Mouse (Mus musculus) cerebellum, adult 8-10 months (tissue): ENCODE measurements around the gene Ivd.

Source experiments
- DNase-seq: peaks from one replicate; pipeline ENCODE4 v3.0.0; 2022

The Ivd gene

GRCm38 (mm10) chr2:118861454-118862339 lies at the start of gene Ivd:
Ivd (plus strand) TSS chr2:118861954.
- peak; percentile 90 for DNase-seq

DNA sequence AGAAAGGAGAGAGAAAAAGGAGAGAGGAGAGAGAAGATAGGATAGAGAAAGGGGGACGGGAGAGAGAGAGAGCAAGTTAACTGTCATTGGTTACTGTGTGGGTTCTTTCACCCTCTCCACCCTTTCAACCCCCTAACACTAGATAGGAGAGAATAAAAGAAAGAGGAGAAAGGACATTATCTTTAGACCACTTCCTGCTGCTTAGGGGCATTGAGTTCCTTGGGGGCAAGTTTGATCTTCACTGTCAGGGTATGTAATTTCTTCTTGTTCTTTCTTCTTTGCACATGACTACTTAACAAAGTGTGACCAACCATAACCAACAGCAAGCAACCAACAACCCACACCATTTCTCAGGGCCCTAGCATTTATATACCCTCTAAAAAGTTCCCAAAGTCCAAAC lies 49.0 kb upstream of the Ivd start:
- DNase-seq, result no peak

DNA sequence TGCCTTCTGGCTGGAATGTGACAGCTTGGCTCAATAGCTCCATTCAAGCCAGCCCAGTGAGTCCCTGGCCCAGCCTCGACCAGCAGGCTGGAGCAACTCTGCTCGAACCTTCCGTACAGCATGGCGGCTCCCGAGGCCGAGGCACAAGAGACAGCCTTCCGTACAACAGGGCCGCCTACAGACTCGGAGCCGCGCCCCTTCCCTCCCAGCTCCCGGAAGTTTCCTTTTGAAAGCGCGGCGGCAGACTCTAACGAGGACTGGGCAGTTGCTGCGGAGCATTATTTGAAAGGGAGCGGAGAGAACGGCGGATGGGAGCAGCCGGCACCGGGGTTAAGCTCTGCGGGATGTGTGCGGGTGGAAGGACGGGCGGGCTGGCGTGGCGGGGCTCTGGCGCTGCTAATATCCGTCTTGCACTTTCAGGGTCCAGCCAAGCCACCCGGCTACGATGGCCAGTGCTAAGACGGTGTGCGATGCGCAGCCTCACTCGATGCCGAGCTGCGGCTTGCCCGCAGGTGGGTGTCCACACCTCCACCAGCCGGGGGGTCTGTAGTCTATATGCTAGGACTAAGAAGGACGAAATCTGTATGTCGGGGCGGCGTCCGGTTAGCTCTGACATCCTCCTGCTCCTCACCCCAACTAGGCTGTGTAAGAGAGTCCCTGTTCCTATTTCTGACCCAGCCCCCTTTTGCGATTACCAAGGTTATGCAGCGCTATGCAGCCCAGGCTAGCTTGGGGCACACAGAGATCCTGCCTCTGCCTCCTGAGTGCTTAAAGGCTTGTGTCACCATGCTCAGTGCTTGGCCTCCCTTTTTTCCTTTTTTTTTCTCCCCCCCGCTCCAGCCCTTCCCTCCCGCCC lies 47.5 kb upstream of the Ivd start, which contains the start of gene Knstrn:
Knstrn (plus strand) TSS at position 23 of the 856 bp plus-strand sequence.
- DNase-seq, result peak; percentile 81

- no peak for DNase-seq
Observed at GRCm38 (mm10) chr2:118822800-118823199, 39.0 kb upstream of the Ivd start.

DNA sequence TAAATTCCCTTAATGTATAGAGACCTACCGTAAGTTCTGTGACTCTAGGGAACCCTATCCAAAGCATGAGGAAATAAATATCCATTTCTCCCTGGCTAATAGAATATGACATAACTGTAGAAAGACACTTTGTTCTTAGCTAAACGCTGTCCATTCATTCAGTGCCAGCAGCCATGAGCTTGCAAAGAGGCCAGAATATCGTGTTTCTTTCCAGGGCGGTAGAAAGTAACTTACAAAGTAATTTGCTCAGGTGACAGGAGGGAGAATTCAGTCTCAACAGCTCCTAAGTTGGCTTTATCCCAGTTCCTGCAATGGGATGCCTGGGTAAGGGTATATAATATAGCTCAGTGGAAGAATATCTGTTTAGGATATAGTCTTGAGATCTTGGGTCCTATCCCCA lies 37.4 kb upstream of the Ivd start:
- no peak for DNase-seq

DNA sequence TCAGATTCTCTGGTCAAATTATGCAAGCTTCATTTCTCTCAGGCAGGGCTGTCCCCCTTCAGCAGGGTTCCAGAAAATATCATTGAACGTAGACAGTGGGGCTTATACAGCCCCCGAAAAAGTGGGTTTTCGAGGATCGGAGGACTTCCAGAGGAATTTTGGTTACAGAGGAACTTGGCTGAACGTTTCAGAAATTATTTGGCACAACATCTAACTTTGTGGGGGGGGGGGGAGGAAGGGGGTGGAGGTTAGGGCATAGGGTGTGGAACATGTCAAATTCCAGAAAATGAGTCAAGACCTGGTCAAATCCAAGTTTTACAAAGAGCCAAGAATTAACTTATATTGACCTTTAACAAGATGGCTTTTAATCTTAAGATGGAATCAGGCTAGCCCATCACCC lies 32.7 kb upstream of the Ivd start:
- no peak for DNase-seq

DNA sequence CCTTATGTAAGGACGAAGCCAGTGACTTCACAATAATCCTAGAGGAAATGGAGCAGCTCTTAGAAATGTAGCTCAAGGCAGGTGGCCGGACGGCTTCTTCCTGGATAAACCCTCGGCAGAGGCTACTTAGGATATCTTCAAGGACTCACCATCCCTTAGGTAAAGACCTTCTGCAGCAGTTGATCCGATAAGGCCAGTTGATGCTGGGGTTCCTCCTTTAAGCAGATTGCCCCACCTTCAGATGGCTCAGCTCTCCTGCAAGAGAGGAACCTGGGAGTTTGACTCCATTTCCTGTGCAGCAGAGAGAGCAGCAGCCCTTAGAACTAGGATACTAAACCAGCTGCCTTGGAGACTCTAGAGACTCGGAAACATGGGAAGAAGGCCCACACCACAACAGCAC lies 27.7 kb upstream of the Ivd start:
- no peak for DNase-seq

GRCm38 (mm10) chr2:118835115-118835514 lies 26.6 kb upstream of the Ivd start:
- DNase-seq, result no peak

DNA sequence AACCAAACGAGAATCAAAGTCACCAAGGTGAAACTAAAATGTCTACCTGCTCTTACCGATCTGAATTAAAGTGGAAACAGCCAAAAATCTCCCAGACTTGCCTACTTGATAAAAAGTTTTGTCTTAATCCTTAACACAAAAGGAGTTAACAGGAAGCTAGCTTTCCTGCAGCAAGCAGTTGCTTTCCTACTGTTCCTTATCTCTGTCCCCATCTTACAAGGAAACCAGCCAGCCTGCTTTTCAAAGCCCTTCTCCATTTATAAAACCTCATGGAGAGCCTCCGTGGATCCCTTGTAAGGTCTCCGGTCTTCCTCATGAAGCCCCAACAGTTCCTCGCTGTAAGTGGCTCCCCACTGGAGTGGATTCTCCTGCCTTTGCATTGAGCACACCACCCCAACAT lies 23.4 kb upstream of the Ivd start:
- DNase-seq, result no peak

GRCm38 (mm10) chr2:118841186-118841585 lies 20.6 kb upstream of the Ivd start:
- DNase-seq, result no peak

- DNase-seq, result no peak
Observed at GRCm38 (mm10) chr2:118841774-118842173, 20.0 kb upstream of the Ivd start.

DNA sequence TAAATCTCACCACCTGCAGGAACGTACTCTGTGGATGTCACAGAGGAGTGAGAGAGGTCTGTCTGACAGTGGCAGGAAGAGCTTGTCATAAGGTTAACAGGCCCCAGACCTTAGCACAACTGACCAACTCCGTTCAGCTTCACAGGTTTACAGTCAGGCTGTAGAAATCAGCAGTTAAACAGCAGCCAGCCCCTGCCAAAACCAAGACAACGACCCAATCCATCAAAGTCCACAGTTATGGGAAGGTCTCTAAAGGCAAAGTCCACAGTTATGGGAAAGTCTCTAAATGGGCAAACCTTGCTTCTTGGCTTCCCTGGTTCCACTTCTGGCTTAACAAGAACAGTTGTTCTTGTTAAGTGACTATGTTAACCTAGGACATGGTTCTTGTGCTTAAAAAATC lies 17.3 kb upstream of the Ivd start:
- no peak for DNase-seq

DNA sequence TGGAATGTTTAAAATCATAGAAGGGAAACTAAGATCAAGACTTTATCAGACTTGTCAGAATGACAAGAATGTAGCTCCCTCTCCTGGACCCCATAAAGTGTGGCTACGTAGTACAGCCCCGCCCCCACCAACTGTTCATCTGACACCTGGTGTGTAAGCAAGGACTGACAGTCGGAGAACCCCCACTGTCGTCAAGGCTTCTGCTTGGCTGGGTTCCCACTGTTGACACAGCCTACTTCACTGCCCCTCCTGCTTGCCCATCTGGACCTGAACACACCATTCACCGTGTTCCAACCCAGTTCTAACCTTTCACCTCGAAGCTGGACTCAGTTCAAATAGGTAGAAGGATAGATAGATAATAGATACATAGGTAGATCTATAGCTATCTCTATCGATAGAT lies 15.5 kb upstream of the Ivd start:
- DNase-seq, result no peak

DNA sequence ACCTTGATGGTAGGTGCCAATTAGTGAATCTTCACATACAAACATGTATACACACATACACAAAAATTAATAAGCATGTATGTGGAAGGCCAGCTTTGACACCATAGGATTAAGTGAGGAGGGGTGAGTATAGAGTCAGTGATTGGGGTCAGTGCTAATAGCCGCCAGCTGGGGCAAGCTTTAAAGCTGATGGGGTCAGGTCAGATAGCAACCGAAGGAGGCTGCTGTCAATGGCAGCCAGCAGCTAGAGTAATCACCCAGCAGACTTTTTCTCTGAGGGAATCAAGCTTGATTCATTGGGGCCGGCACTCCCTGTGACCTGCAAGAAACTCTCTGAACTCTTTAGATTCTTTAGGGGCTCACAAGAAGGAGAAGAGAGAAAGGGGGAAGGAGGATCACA lies 10.0 kb upstream of the Ivd start:
- no peak for DNase-seq

DNA sequence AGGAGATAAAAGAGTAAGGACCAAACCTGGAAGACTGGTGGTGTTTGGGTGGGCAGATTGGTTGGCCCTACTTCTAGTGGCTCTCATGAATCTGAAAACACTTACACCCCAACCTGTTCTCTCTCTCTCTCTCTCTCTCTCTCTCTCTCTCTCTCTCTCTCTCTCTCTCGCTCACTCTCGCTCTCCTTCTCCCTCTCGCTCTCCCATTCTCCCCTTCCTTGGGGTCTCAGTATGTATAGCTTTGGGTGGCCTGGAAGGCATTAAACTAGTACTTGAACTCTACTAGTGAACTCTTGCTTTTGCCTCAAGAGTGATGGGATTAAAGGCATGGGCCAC lies 554 bp downstream of the Ivd start:
- DNase-seq, result no peak

DNA sequence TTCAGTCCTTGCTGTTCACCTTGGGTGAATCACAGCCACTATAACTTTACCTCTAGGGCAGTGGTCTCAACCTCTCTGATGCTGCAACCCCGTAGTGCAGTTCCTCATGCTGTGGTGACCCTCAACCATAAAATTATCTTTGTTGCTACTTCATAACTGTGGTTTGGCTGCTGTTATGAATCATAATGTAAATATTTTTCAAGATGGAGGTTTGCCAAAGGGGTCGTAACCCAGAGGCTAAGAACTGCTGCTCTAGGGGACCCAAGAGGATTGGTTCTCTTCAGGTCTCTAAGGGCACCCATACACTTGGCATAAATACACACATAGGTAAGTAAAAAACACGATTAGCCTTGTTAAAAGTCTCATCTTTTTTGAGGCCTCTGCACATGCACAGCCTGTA lies 8.8 kb downstream of the Ivd start:
- no peak for DNase-seq

GRCm38 (mm10) chr2:118871032-118871431 lies 9.3 kb downstream of the Ivd start:
- no peak for DNase-seq

- no peak for DNase-seq
Observed at GRCm38 (mm10) chr2:118873018-118873417, 11.3 kb downstream of the Ivd start.

GRCm38 (mm10) chr2:118873890-118874430 lies 12.2 kb downstream of the Ivd start:
- DNase-seq, result no peak

- no peak for DNase-seq
Observed at GRCm38 (mm10) chr2:118875316-118875715, 13.6 kb downstream of the Ivd start.

DNA sequence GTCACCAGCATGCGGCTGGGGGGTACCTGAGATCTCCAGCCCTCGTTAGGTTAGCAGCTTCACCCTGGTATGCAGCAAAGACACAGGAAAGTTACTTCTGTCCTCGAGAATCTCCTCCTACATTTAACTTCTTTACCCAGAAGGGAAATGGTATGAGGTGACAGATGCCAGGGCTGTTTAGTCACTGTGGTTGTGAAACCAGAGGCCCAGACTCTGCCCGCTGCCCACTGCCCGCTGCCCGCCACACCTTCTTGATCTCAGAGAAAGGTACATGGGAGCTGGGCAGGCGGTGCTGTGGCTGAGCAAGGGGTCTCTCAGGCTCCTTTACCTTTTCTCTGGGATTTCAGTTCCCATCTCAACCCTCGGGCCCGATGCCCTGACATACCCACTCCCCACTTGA lies 14.7 kb downstream of the Ivd start:
- DNase-seq, result no peak

DNA sequence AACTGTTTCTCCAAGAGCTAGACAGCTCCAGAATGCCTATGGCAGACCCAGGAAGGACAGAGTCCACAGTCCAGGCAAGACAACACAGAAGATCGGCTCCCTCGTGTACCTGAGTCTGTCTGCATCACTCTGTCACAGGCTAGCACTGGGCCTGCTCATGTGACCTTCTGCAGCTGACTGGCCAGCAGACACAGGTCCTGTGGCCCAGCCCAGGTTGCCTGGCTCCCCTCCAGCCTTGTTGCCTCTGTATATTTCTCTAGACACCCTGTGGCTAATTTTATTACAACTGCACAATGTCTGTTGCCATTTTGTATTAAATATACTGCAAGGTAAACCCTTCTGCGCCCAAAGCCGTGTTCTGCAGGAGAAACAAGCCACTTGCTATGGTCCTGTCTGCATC lies 19.3 kb downstream of the Ivd start:
- DNase-seq, result no peak

DNA sequence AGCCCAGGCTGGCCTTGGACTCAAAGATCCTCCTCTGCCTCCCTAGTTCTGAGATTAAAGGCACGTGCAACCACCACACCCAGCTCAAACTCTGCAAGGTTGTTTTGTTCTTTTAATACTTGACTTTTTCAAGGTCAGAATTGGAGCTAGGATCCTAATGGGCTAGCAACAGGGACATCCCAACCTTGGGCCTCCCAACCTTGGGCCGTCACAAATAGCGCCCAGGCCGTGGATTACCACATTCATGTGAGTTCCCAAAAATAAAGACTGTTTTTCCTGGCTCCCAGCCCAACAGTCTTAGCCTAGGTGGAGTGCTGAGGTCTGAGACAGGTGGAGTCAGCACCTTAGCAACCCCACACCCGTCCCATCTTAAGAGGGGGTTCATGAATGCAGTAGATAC lies 20.2 kb downstream of the Ivd start:
- no peak for DNase-seq
